Comparison of ENCODE assay signal across 8 mouse cellular contexts in the genomic region with DNA sequence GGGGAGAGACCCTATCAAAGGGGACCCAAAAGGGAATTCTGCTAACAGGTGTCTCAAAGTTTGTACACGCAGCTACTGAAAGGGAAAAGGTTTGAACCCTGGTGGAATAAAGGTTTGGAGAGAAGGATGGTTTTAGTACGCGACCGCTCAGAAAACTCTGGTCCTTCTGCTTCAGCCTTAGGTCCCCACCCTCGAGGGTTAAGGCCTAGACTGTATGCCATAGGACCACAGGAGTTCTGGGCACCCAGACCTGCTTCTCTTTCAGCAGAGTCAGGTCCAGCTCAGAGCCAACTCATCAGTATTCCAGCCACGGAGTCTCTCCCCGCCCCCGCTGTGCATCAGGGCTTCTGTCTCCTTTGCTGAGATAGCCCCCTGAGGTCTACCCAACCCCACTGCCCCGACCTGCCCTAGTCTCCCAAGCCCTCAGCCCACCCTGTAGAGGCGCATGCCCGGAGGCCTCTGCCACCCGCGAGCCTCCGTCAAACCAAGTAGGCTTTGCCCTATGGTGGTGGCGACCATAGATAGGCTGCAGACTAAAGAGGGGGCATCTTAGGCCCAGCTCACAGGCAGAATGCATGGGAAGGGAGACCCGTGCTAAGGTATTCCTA. TPM values are rescaled to one million over a fixed set of nuclear protein-coding genes. Genes with fewer than 3 reads are reported as not detected.
DNase-seq lines count a peak whose midpoint lies in the region; ATAC-seq lines count a peak whose summit lies in the region.

No protein-coding gene starts in this region.

- no peak overlapping the region for H3K27ac ChIP-seq in kidney, embryonic 15.5 days
- no peak overlapping the region for H3K27ac ChIP-seq in embryonic facial prominence, embryonic 12.5 days
- peak overlapping the region; percentile 98 for H3K27ac ChIP-seq in hindbrain, embryonic 15.5 days (replicated peaks)
- peak overlapping the region; percentile 95 for H3K27ac ChIP-seq in midbrain, embryonic 10.5 days (replicated peaks)

- H3K4me3 ChIP-seq in kidney, embryonic 15.5 days (replicated peaks) = peak overlapping the region; percentile 63
- peak overlapping the region; percentile 54 for H3K4me3 ChIP-seq in embryonic facial prominence, embryonic 12.5 days
- peak overlapping the region; percentile 73 for H3K4me3 ChIP-seq in hindbrain, embryonic 15.5 days
- peak overlapping the region; percentile 83 for H3K4me3 ChIP-seq in midbrain, embryonic 10.5 days

- no peak overlapping the region for H3K9ac ChIP-seq in kidney, embryonic 15.5 days
- no peak overlapping the region for H3K9ac ChIP-seq in embryonic facial prominence, embryonic 12.5 days
- H3K9ac ChIP-seq in hindbrain, embryonic 15.5 days = peak overlapping the region; percentile 89

- H3K9me3 ChIP-seq in kidney, embryonic 15.5 days (replicated peaks) = no peaks in the 10 kb centered on the region
- H3K9me3 ChIP-seq in embryonic facial prominence, embryonic 12.5 days = no peaks in the 10 kb centered on the region
- no peaks in the 10 kb centered on the region for H3K9me3 ChIP-seq in hindbrain, embryonic 15.5 days
- H3K9me3 ChIP-seq in midbrain, embryonic 10.5 days (replicated peaks) = no peaks in the 10 kb centered on the region

- no peaks in the 10 kb centered on the region for H3K36me3 ChIP-seq in kidney, embryonic 15.5 days
- no peaks in the 10 kb centered on the region for H3K36me3 ChIP-seq in embryonic facial prominence, embryonic 12.5 days
- H3K36me3 ChIP-seq in hindbrain, embryonic 15.5 days = 0 out of 2 replicates have a peak, but pooled peaks cover under 1% of the 10 kb centered on the region
- no peaks in the 10 kb centered on the region for H3K36me3 ChIP-seq in midbrain, embryonic 10.5 days

- peak overlapping the region; percentile 98 for H3K4me2 ChIP-seq in kidney, embryonic 15.5 days
- peak overlapping the region; percentile 88 for H3K4me2 ChIP-seq in embryonic facial prominence, embryonic 12.5 days (replicated peaks)
- peak overlapping the region; percentile 72 for H3K4me2 ChIP-seq in hindbrain, embryonic 15.5 days

- ATAC-seq in kidney, embryonic 15.5 days (replicated peaks; ENCODE audit: low FRiP score) = no peak
- ATAC-seq in embryonic facial prominence, embryonic 12.5 days (ENCODE audit: insufficient number of reproducible peaks, insufficient read depth, low FRiP score, low TSS enrichment) = no peak
- peak; percentile 28 for ATAC-seq in hindbrain, embryonic 15.5 days (ENCODE audit: low FRiP score, low read depth)

- peaks cover 40% of the 10 kb centered on the region for H3K27me3 ChIP-seq in kidney, embryonic 15.5 days
- H3K27me3 ChIP-seq in embryonic facial prominence, embryonic 12.5 days = peaks cover 24% of the 10 kb centered on the region
- no peaks in the 10 kb centered on the region for H3K27me3 ChIP-seq in hindbrain, embryonic 15.5 days
- peaks cover 31% of the 10 kb centered on the region for H3K27me3 ChIP-seq in midbrain, embryonic 10.5 days (ENCODE audit: low read depth, poor library complexity, severe bottlenecking)

- DNase-seq in kidney, adult 9 months = no peak
- DNase-seq in midbrain, embryonic 10.5 days (ENCODE audit: low spot score) = no peak
- DNase-seq in thymus, postnatal 25 days = no peak
- no peak for DNase-seq in thymus, postnatal 14 days
- no peak for DNase-seq in embryo, embryonic 10 days (ENCODE audit: low spot score)

- 36% methylated on average over 16 of the region's 16 CpGs for WGBS in kidney, embryonic 15.5 days
- WGBS in embryonic facial prominence, embryonic 12.5 days = 30% methylated on average over 16 of the region's 16 CpGs
- WGBS in hindbrain, embryonic 15.5 days = 20% methylated on average over 16 of the region's 16 CpGs
- 28% methylated on average over 16 of the region's 16 CpGs for WGBS in midbrain, embryonic 10.5 days

- peaks cover 21% of the 10 kb centered on the region for H3K4me1 ChIP-seq in kidney, embryonic 15.5 days
- peaks cover 16% of the 10 kb centered on the region; the same call in 1 of the 2 replicates for H3K4me1 ChIP-seq in embryonic facial prominence, embryonic 12.5 days
- peaks cover 47% of the 10 kb centered on the region for H3K4me1 ChIP-seq in hindbrain, embryonic 15.5 days (replicated peaks)
- peaks cover 54% of the 10 kb centered on the region for H3K4me1 ChIP-seq in midbrain, embryonic 10.5 days

RNA-seq across cellular contexts. Expression of gene Trim9, which starts 1.8 kb away (rescaled TPM):
- polyA plus RNA-seq in kidney, embryonic 15.5 days (2015; fragmentation: Nextera tagmentation; extraction: Ambion mirVana) = 2.6 and 2.8 TPM in 2 replicates
- polyA plus RNA-seq in embryonic facial prominence, embryonic 12.5 days (2016; fragmentation: Nextera tagmentation; extraction: Ambion mirVana) = 3.0 and 4.5 TPM in 2 replicates
- 84.5 and 93.3 TPM in 2 replicates for polyA plus RNA-seq in hindbrain, embryonic 15.5 days (2015; fragmentation: Nextera tagmentation; extraction: Ambion mirVana)
- 22.5 and 34.1 TPM in 2 replicates for polyA plus RNA-seq in midbrain, embryonic 10.5 days (2016; fragmentation: Nextera tagmentation; extraction: Ambion mirVana)

Comparison
In these comparisons a context has a peak if more than half of its experiments do, and no peak if none do; other contexts are left out.
1. H3K27ac ChIP-seq: peak in hindbrain, embryonic 15.5 days (single experiment) and midbrain, embryonic 10.5 days (single experiment); none in kidney, embryonic 15.5 days (single experiment) and embryonic facial prominence, embryonic 12.5 days (single experiment).
2. Peak in every context shown above with its lines, with median percentiles within 50 percentile points of each other: H3K4me2 ChIP-seq and H3K4me3 ChIP-seq.